ENCODE assay signal across 27 mouse cellular contexts in genomic region chr13:44490935-44491465, GRCm38 (mm10).
DNase-seq lines count a peak whose midpoint lies in the region; ATAC-seq and TF ChIP-seq lines count a peak whose summit lies in the region.
"Had no signal": no experiment of that assay in that cellular context is flagged by ENCODE, and none has a peak within 500 bp of the region (broad histone marks: within the 10 kb centered on the region; RNA-seq: fewer than 3 reads in every experiment).

No protein-coding gene starts in this region.

- no peaks in the 10 kb centered on the region for H3K36me3 ChIP-seq in liver, adult 2 months (ENCODE audit: control insufficient read depth, insufficient read depth, low read length)
- H3K36me3 ChIP-seq in liver, embryonic 12.5 days, result no peaks in the 10 kb centered on the region
- no peaks in the 10 kb centered on the region for H3K36me3 ChIP-seq in splenic B cell, adult 2 months (ENCODE audit: control insufficient read depth, insufficient read depth, low read length, poor library complexity, severe bottlenecking)
- no peaks in the 10 kb centered on the region for H3K36me3 ChIP-seq in kidney, adult 2 months (ENCODE audit: control insufficient read depth, insufficient read depth, low read length)
- H3K36me3 ChIP-seq: hindbrain, embryonic 15.5 days had no signal

- no peaks in the 10 kb centered on the region for H3K4me1 ChIP-seq in liver, adult 2 months (ENCODE audit: control insufficient read depth, insufficient read depth, low read length)
- H3K4me1 ChIP-seq in liver, embryonic 12.5 days, result no peaks in the 10 kb centered on the region; the same call in 1 of the 2 replicates
- H3K4me1 ChIP-seq in brown adipose tissue, adult 24 weeks (ENCODE audit: control insufficient read depth, insufficient read depth, insufficient read length, low read length), result no peaks in the 10 kb centered on the region; the same call in none of the 2 replicates
- H3K4me1 ChIP-seq in kidney, adult 2 months (ENCODE audit: control insufficient read depth, insufficient read depth, low read length), result peaks cover 6% of the 10 kb centered on the region; the same call in 1 of the 2 replicates

- ATAC-seq in liver, embryonic 12.5 days, result no peak
- ATAC-seq in megakaryocyte, adult 5-6 weeks (ENCODE audit: poor library complexity, severe bottlenecking), result peak; percentile 63
- ATAC-seq: forebrain, embryonic 13.5 days had no signal

- no peak overlapping the region for H3K4me3 ChIP-seq in liver, adult 2 months (ENCODE audit: insufficient read depth, low read depth, low read length)
- no peak overlapping the region for H3K4me3 ChIP-seq in liver, embryonic 12.5 days
- H3K4me3 ChIP-seq in brown adipose tissue, adult 24 weeks (ENCODE audit: insufficient read depth, low read depth, low read length), result no peak overlapping the region
- no peak overlapping the region for H3K4me3 ChIP-seq in kidney, adult 2 months (ENCODE audit: insufficient read depth, low read depth, low read length)
- H3K4me3 ChIP-seq: forebrain, embryonic 13.5 days; hindbrain, embryonic 15.5 days; layer of hippocampus, adult 2 months had no signal

- 83% methylated on average over 4 of the region's 4 CpGs for WGBS in liver, adult 2 months
- WGBS in liver, embryonic 12.5 days (ENCODE audit: insufficient replicate concordance), result 59% methylated on average over 4 of the region's 4 CpGs
- WGBS in kidney, adult 2 months, result 77% methylated on average over 4 of the region's 4 CpGs

- H3K9me3 ChIP-seq in liver, embryonic 12.5 days (replicated peaks), result no peaks in the 10 kb centered on the region
- H3K9me3 ChIP-seq: forebrain, embryonic 13.5 days; hindbrain, embryonic 15.5 days; megakaryocyte, embryonic 14.5 days had no signal

- no peak for TF ChIP-seq POLR2A in liver, adult 2 months (IDR thresholded peaks at IDR 0.05; ENCODE audit: extremely low read depth, insufficient read depth, low read length)
- TF ChIP-seq POLR2A in kidney, adult 2 months (IDR thresholded peaks at IDR 0.05; ENCODE audit: low read depth, low read length), result no peak

- no peak overlapping the region for H3K9ac ChIP-seq in liver, adult 2 months (ENCODE audit: low read depth, low read length)
- H3K9ac ChIP-seq in liver, embryonic 12.5 days, result no peak overlapping the region
- H3K9ac ChIP-seq: forebrain, embryonic 13.5 days; hindbrain, embryonic 15.5 days; liver, embryonic 14.5 days had no signal

- no peak overlapping the region for H3K4me2 ChIP-seq in liver, embryonic 12.5 days
- H3K4me2 ChIP-seq: forebrain, embryonic 13.5 days; heart, embryonic 11.5 days; hindbrain, embryonic 15.5 days had no signal

- H3K79me2 ChIP-seq in liver, adult 2 months (ENCODE audit: control insufficient read depth, insufficient read depth, low read length), result no peaks in the 10 kb centered on the region

- H3K27me3 ChIP-seq in liver, adult 2 months (ENCODE audit: control insufficient read depth, insufficient read depth, low read length), result no peaks in the 10 kb centered on the region; the same call in 1 of the 2 replicates
- H3K27me3 ChIP-seq in liver, embryonic 12.5 days (replicated peaks), result no peaks in the 10 kb centered on the region
- no peaks in the 10 kb centered on the region for H3K27me3 ChIP-seq in splenic B cell, adult 2 months (ENCODE audit: control insufficient read depth, insufficient read depth, low read length, poor library complexity, severe bottlenecking)
- no peaks in the 10 kb centered on the region for H3K27me3 ChIP-seq in kidney, adult 2 months (replicated peaks; ENCODE audit: control insufficient read depth, insufficient read depth, low read length)
- H3K27me3 ChIP-seq: forebrain, embryonic 13.5 days; hindbrain, embryonic 15.5 days; megakaryocyte, embryonic 14.5 days had no signal

- no peak overlapping the region for H3K27ac ChIP-seq in liver, adult 2 months (replicated peaks; ENCODE audit: insufficient read depth, low read depth, low read length)
- H3K27ac ChIP-seq in liver, embryonic 12.5 days, result no peak overlapping the region
- H3K27ac ChIP-seq in brown adipose tissue, adult 24 weeks (replicated peaks; ENCODE audit: low read depth, low read length), result peak overlapping the region; percentile 48
- no peak overlapping the region for H3K27ac ChIP-seq in kidney, adult 2 months (ENCODE audit: insufficient read depth, low read depth, low read length)
- H3K27ac ChIP-seq: forebrain, embryonic 13.5 days; hindbrain, embryonic 15.5 days; layer of hippocampus, adult 2 months; liver, embryonic 14.5 days had no signal

- peak; percentile 20 for DNase-seq in liver, adult 2 months (ENCODE audit: extremely low read depth, low read depth, low spot score)
- peak; percentile 32 for DNase-seq in splenic B cell, adult 2 months (ENCODE audit: low read depth, low spot score)
- DNase-seq in frontal cortex, postnatal 14 days (ENCODE audit: low spot score in 2 of 2), result no peak
- DNase-seq in kidney, adult 2 months, result no peak
- DNase-seq: adrenal gland, postnatal 36 days; B cell, adult 2 months; cerebellum, adult 9-10 months; gastrocnemius, postnatal 25 days; heart, adult 18-20 months; kidney, adult 18-20 months; kidney, postnatal 36 days; left cerebral cortex, postnatal 4 days; lung, adult 2 months; lung, postnatal 10 days; midbrain, embryonic 14.5 days; right cerebral cortex, postnatal 25 days; spleen, adult 18-20 months; thymus, postnatal 4 days had no signal

- no peak for TF ChIP-seq CTCF in liver, adult 2 months (IDR thresholded peaks at IDR 0.05; ENCODE audit: low read depth, low read length)
- TF ChIP-seq CTCF in kidney, adult 2 months (conservative IDR thresholded peaks at IDR 0.05; ENCODE audit: insufficient read depth, insufficient read length, low read depth, low read length), result no peak

Comparison
In these comparisons a context has a peak if more than half of its experiments do, and no peak if none do; other contexts are left out.
1. DNase-seq: peak in liver, adult 2 months (single experiment) and splenic B cell, adult 2 months (single experiment); none in frontal cortex, postnatal 14 days (0 of 2) and kidney, adult 2 months (single experiment).